Mouse (Mus musculus): ENCODE results near the gene Fbxl17.

Gene Fbxl17

DNA sequence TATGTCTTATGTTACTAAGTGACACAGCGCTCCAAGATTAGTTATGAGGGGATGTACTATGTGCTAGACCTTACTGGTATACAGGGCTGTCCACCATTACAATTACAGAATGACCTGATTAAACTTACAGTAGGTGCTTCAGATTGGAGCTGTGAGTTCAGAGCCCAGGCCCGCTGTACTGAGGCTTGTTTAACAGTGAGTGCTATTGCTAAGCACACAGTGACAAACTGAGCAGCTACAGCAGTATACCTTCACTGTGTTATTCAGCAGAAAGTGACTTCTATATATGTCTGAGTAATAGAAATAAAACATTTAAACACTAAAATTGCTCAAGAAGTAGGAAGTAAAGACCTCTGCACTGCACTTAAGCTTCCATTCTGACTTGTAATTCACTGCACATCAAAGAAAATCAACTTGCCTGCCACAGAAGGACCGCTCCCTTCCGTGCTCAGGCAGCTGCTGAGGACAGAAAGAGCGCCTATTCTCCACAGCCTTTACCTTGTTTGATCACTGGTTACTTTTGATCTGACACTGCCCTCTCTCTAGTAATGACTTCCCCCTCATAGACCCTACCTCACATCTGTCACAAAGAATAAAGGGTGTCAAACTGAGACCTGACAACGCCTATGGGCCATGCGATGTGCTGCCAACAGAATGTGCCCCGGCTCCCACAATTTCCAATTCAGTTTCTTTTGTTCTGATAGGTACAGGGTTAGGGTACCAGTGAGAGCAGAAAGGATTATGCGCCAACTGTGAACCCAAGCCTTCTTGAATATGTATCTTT is 39.9 kb downstream of the Fbxl17 start:
- DNase-seq (ENCODE audit: low spot score in 2 of 2), result no peak

DNA sequence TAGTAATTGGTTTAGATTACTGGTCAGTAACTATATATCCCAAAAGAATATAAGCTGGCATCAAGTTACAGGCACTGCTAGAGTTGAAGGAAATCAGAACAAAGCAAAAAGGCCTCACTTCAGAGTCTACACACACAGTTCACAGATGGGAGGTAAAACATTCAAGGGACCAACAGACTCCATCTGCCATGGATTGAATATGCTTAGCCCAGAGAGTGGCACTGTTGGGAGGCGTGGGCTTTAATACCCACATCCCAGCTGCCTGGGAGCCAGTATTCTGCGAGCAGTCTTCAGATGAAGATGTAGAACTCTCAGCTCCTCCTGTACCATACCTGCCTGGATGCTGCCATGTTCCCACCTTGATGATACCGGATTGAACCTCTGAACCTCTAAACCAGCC is 41.8 kb downstream of the Fbxl17 start:
- DNase-seq (ENCODE audit: low spot score in 2 of 2), result no peak

DNA sequence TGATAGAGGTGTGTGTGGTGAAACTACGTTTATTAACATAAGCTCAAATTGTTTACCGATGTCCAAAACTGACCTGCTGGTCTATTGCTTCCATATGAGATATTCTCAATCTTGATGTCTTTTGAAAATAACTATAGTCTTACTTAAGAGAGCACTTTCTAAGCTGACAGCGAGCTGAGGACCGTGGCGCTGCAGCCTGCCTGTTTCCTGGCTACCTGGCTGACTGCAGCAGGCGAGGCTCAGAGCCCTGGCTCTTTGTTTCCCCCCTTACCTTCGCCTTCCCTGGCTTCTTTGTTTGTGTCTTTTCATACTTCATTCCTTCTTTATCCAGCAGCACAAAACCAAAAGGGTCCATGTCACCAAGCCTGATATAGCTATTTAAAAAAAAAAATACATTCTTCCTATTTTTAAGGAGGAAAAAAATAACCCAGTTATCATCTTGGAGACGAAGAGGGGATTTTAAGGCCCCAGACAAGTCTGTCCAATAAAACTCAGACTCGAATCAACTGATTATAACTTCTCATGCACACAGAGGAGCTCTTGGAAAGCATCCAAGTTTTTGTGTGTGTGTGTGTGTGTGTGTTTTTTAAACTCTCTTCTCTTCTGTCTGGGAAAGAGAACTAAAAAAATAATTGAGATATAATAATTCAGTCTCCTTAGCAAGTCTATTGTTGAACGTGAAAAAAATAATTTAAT is 48.4 kb downstream of the Fbxl17 start:
- DNase-seq (ENCODE audit: low spot score in 2 of 2), result no peak

DNA sequence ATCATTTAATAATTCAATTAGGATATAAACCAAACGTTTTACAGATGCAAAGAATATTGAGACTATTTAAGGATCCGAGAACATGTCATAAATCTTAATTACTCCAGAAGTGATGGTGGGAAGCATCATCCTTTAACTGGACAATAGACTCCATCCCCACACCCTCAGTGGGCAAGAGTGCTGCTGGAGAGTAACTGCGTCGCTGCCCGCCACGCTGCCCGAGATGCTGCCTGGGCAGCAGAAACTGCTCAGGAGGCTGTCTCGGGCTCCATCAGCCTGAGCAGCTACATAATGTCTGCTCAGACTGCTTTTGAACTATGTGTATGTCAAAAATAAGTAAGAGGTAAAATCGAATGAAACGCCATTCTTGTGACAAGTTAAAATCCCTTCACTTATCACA is 52.1 kb downstream of the Fbxl17 start:
- DNase-seq (ENCODE audit: low spot score in 2 of 2), result no peak

DNA sequence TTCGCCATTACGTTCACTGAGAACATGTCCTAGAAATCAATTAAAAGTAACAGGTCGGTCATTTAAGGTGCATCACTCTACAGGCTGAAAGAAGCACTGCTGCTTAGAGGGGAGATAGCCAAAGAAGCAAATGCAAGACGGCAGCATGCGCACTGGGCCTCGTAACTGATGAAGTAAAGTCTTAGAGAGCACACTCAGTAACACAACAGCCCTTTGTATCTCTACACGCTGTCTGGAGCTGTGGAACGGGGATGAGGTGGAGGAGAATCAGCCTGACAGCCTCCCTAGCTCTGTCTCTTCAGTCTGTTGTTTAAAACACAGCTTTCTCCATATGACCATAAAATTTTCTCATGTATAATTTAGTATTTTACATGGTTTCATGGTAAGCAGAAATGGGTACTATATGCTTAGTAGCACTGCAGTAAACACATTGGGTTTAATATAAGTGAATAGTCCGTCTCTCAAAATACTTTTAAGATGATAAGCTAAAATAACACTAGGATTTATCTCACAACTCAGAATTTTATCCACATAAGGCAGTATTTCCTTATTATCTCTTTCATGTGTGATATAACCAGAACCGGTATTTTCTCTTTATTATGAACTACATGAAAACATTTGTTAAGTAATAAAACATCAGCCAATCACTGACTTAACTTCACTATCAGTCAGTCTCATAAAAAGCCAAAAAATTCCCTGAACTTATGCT is 52.7 kb downstream of the Fbxl17 start:
- DNase-seq (ENCODE audit: low spot score in 2 of 2), result no peak

DNA sequence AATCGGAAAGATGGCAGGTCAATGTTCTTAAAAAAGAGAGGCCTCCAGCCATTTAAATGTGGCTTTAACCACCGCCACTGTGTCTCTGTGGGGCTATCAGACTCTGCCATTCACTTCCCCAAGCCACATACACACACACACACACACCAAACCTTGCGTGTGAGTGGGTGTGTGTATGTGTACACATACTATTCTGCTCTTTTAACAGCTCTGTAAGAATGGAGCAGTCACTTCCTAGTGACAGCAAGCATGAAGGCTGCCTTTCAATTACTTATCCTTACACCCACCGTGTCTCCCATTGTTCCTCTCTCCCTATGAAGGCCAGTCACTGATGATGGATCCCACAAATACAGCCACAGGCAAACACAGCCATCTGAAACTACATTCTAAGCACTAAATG is 54.6 kb downstream of the Fbxl17 start:
- no peak for DNase-seq (ENCODE audit: low spot score in 2 of 2)

DNA sequence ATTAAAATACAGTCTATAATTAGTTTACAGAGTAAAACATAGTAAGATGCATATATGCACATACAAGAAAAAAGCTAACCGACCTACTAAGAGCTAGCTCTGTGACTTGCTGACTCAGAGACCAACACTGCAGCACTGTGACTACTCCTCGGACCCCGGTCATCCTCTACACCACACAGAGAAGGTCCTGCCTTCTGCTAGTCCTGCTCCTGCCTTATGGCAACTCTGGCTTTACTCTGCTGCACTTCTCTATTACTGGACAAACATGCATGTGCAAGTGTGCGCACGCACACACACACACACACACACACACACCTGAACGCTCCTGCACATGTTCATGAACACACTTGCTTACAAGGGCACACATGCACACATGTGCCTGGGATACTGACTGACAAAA is 62.4 kb downstream of the Fbxl17 start:
- DNase-seq (ENCODE audit: low spot score in 2 of 2), result no peak

DNA sequence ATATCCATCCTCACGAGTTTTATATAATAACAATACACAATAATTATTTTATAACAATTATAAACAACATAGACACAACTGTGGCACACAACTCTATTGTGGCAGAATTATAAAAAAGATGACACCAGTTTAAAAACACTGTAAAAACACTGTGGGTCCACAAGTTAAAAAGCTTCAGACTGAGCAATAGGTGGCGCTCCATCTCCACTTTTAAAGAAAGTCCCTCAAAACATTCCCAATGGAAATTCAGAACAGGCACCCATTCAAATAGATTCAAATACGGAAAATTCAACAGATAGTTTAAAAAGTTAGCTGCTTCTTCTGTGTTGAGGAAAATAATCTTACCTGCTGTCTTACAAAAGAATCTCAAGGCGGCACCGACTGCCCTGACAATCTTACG is 65.7 kb downstream of the Fbxl17 start:
- no peak for DNase-seq (ENCODE audit: low spot score in 2 of 2)

DNA sequence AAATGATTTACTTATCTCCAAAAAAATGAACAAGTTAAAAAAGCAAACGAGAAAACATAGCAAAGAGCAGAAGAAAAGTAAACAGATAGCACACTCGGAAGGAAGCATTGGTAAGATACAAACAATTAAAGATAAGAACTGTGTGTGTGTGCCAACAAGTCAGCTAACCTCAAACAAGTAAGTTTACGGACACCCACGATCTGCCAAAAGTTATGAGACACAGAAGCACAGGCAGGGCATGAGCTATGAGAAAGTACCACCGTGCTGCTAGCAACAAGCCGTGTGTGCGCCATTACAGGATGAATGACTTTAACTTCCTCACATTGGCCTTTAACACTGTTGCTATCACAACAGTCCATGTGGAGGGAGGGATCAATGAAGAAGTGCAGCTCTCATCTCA is 68.2 kb downstream of the Fbxl17 start:
- no peak for DNase-seq (ENCODE audit: low spot score in 2 of 2)

DNA sequence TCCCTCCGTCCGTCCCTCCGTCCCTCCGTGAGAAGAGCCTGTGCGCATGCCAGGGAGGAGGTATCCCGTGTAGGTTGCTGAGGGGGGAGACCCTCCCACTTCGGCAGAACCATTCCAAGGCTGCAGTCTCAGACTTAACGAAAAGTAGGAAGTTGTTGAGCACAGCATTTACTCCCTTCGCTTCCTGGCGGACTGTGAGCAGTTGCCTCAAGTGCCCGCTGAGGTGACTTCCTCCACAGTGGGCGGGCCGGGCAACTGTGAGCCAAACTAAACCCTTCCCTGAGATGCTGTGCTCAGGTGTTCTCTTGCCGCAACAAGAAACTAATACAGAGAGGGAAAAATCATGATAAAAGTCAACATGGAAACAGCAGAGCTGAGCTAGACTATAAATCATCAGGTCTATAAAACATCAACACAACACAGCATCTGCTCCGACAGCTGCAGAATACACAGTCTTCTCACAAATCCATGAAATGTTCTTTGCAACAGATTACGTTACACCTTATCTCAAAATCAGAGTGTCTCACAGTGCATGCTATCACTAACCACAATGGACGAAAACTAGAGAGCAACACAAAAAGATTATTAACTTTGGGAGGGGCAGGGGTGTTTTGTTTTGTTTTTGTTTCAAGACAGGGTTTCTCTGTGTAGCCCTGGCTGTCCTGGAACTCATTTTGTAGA is 69.3 kb downstream of the Fbxl17 start:
- no peak for DNase-seq (ENCODE audit: low spot score in 2 of 2)

DNA sequence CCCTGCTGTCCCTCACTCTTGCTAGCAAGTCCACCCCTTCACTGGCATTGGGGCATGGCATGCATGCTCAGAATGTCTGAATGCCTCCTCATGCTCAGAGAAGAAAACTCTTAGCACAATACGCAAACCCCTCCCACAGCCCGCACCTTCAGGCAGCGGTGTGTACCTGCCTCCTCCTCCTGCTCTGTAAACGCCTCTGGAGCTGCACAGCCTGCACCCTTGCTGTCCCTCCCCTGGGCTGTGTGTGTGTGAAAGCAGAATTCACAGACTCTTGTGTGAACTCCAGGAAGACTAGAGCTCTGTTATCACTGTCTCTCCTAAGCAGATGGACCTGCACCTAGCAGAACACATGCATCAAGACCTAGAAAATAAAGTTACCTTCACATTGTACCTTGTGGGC is 76.0 kb downstream of the Fbxl17 start:
- DNase-seq (ENCODE audit: low spot score in 2 of 2), result no peak

DNA sequence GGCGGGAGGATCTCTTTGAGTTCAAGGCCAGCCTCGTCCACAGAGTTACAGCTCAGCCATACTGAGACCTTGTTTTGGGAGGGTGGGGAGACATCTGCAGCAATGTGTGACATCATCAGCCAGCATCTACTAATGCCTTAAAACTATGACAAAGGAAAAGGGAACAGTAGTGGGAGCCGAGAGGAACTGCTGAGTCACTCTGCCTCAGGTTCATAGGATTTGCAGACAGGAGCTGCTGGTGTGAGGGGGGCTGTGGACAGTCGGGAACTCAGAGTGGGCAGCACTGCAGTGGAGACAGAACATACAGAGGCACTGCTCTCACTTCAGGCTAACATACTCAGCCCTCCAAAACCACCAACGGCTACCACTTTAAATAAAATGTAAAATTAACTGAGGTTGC is 77.1 kb downstream of the Fbxl17 start:
- DNase-seq (ENCODE audit: low spot score in 2 of 2), result no peak

DNA sequence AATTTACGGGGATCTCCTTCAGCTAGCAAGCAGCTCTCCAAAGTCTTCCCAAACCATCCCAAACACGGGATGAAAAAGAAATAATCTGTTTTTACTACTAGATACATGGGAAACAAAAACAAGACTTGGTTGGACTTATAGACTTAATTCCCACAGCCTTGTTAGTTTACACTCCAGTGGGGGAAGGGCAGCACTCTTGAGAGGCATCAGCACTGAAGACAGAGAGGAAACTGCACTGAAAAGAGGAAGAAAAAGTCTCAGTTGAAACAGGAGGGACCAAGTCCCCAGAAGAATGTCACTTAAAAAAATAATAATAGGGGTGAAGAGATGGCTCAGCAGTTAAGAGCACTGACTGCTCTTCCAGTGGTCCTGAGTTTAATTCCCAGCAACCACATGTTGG is 78.0 kb downstream of the Fbxl17 start:
- DNase-seq (ENCODE audit: low spot score in 2 of 2), result no peak

DNA sequence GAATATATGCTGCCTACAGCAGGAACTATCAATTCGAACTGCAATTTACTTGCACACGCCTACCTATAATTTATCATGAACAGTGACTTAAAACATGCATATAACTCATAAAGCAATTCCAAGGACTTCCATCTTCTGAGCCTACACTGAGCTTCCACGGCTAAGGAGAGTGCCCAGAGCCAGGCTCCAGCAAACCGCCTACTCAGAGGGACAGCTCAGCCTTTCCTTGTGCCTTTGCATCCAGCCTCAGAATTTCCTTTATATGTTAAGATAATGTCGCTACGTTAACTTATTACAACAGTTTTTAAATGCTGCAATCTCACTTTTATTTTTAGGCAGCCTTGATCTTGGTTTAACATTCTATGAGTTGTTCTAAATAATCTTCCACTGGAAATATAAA is 80.3 kb downstream of the Fbxl17 start:
- DNase-seq (ENCODE audit: low spot score in 2 of 2), result no peak

DNA sequence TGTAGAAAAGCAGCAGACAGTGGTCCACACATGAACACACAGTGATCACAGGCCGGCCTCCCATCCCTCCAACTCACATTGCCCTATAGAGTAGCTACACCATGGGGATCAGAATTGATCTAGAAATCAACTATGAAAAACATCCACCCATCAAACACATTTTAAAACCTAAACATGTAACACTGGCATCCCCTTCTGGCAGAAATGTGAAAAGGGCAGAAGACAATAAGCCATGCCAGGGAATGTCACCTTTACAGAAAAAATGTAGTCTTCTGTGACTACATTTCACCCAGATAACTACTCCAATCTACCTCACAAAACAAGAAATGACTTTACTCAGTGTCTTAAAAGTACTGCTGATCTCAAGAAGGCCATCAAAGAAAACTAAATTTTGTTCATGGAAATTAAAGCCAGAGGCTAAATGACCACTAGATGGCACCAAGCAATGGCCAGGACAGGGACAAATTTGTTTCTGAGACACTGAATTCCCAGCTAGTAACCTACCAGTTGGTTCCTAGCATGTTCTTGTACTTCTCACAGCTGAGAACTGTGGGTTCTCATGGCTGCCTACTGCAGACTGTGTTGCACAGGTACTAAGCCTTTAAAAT is 85.7 kb downstream of the Fbxl17 start:
- DNase-seq (ENCODE audit: low spot score in 2 of 2), result no peak

DNA sequence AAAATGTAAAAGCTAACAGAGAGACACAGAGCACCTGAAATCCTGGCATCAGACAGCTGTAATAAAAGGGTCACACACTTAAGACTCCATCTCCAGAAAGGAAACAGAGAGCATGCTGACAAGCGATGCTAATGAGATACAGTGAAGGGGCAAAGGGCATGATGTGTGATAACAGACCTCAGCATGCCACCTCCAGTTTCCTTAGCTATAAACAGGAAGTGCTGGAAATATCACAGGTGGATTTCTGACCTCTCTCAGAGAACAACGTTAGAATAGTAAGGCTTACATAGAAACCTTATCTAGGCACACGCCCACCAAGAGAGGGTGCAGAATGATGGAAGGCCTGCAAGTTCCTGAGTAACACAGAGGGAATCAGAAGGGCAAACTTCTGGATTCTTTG is 88.3 kb downstream of the Fbxl17 start:
- no peak for DNase-seq (ENCODE audit: low spot score in 2 of 2)

DNA sequence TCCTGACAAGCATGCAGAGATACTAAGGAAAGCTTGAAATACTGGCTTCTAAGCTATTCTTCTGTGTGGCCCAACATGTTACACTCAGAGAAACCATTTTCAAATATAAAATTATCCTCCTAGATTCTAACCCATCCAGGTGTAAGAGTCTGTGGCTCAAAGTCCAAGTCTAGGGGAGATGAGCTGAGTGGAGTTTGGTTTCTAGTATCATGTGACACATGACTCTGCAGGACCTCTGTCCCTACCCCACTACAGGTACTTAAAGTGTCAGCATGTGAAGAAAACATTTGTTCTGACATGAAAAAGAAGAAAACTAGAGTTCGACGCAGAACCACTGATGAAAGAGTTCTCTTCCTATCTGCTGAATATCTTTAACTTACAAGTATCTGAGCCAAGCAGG is 89.7 kb downstream of the Fbxl17 start:
- DNase-seq (ENCODE audit: low spot score in 2 of 2), result no peak

DNA sequence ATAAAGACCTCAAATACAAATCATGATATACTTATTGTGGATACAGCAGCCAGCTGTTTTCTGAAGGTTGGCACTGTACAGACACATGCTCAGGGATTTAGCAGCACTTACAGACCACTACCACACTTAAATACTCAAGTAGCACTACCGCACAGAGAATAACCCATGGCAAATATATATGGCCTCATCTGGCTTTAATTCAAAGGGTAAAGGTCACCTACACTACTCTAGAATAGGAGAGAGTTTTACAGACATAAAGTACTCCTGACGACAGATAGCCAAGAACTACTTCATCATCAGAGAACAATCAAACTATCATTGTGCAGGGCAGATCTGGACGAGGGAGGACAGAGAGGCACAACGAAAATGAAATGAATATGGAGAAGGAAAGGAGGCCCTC is 93.9 kb downstream of the Fbxl17 start:
- DNase-seq (ENCODE audit: low spot score in 2 of 2), result no peak

DNA sequence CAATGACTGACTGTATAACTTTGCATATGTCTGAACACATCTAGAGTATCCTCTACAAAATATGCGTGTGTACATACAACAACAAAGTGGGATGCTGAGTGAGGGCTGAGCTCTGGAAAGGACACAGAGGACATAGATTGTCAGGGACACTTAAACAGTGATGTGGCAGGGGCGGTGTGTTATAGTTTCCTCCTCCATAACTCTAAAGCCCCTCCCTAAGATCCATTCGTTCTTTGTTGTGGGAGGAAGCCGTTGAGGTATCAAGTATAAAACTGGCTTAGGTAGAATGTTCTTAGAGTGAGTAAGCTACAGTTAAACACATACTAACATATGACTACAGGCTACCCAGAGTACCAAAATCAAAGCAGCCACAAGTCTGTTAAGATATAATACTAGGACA is 94.3 kb downstream of the Fbxl17 start:
- no peak for DNase-seq (ENCODE audit: low spot score in 2 of 2)

DNA sequence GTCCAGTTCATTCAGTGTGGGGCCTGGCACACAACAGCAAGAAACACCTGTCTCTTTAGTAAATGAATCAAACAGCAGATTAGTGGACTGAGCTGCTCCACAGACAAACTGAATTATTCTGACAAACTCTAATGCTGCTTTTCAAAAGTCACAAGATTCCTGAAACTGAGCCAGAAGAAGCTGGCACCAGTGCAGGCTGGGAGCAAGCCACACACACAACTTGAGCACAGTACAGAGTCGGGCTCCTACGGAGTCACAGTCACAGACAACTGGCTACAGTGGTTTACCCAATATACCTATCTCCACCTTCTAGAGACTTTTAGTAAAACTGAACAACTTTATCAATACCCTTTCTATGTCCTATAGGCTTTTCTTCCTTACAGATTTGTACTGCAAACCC is 94.8 kb downstream of the Fbxl17 start:
- DNase-seq (ENCODE audit: low spot score in 2 of 2), result no peak

DNA sequence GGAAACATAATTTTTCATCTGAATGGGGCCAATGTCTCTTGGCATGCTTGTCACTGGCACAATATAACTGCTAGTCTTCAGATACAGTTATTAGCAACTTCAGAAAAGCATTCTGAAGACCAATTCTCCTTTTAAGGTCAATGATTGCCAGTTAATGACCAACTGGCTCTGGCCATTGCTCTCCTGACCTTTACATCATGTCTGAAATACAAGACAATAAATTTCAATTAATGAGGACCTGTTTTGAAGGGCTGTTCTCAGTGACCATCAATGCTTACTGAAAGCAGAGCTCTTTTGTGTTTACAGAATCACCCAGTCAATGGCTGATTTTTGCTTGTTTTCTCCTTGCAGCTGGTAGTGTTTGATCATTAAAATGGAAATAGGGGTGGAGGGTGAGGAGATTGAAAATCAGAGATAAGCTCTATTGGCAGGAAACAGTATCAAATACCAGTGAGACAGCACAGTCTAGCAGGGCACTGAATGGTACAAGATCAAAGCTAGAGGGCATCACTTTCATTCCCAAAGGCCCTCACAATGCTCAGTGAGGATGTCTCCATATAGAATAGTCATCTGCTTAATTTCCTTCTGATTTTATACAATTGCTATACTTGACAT is 95.9 kb downstream of the Fbxl17 start:
- DNase-seq (ENCODE audit: low spot score in 2 of 2), result no peak
